Mouse (Mus musculus) bone marrow macrophage, adult 2 months (primary cell): ENCODE measurements at regions not wholly inside any gene's neighbourhood (a gene's known extent, or its start where the extent isn't known, plus 50 kb on each side); places are given as distances from the start of the nearest gene placed in this dataset.

Experiments used
- H3K27ac ChIP-seq: 2 replicates; pipeline ENCODE4 v1.5.1; 2012; ENCODE audit warnings: low read depth, low read length; ENCODE audit not compliant: insufficient read depth
- H3K4me1 ChIP-seq: 2 replicates; pipeline ENCODE4 v1.6.1; 2012; ENCODE audit warnings: low read length; ENCODE audit not compliant: control insufficient read depth, insufficient read depth
- H3K4me3 ChIP-seq: 2 replicates; pipeline ENCODE4 v1.5.1; 2012; ENCODE audit warnings: mild to moderate bottlenecking, low read length, moderate library complexity; ENCODE audit not compliant: insufficient read depth
- CTCF ChIP-seq: IDR thresholded peaks from 2 replicates; pipeline ENCODE4 v1.5.1; 2012; ENCODE audit warnings: low read depth, mild to moderate bottlenecking, low read length, moderate library complexity
- POLR2A ChIP-seq: IDR thresholded peaks from 2 replicates; pipeline ENCODE4 v1.6.1; 2012; ENCODE audit warnings: mild to moderate bottlenecking, low read depth, low read length, borderline replicate concordance

DNA sequence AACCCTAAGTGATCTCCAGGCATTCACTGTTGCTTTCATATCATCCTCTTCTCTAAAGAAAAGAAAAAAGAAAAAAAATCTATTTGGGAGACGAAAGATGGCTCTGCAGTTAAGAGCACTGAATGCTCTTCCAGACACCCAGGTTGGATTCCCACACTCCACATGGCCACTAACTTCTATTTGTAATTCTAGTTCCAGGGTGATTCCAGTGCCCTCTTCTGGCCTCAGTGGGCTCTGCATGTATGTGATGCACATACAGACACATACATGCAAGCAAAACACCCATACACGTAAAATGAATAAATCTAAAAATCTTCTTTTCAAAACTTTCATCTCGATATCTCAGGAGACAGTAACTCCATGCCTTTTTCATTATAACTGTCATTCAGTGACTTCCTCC, 502.8 kb downstream of the Rwdd3 start:
- no peak for TF ChIP-seq POLR2A
- TF ChIP-seq CTCF, result no peak
- H3K4me3 ChIP-seq, result no peak overlapping the region
- no peak overlapping the region for H3K27ac ChIP-seq
- H3K4me1 ChIP-seq, result no peaks in the 10 kb centered on the region

DNA sequence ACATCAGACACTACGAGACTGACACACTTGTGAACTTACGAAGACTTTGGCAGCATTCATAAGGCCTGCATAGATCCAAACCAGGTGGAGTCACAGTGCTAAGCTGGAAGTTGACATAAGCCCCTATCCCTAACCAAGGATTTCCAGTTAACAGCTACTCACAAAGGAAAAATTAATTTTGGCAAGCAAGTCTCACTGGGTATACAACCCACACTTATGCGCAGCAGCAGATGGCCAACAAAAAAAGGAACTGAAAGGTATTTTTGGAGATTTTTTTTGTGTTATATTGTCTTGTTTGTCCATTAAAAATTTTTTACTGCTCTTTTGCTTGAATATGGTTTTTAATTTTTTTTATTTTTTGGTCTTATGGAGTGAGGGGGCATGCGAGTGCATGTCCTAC, 509.0 kb downstream of the Rwdd3 start:
- Histone ChIP-seq H3K4me3 (no peak overlapping the region), H3K4me1 (no peaks in the 10 kb centered on the region), H3K27ac (no peak overlapping the region)
- TF ChIP-seq CTCF, result no peak
- no peak for TF ChIP-seq POLR2A

DNA sequence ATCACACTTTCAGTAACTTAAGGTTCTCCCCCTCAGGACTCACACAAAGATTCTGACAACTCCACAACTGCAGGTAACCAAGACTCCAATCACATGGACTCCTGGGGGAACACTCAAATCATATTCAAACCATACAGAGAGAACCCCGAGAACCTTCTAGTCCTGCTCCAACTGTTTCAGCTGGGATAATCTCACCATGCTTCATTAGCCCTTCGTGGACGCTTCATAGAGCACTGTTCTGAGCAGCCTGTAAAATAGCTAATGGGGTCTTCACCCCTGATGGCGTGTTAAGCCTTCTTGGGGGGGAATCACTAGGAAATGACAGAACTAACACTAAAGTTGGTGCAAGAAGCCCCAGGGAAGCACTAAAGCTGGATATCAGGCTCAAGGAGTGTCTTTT, 510.7 kb downstream of the Rwdd3 start:
- Histone ChIP-seq H3K4me1 (no peaks in the 10 kb centered on the region), H3K4me3 (no peak overlapping the region), H3K27ac (no peak overlapping the region)
- TF ChIP-seq CTCF (no peak), POLR2A (no peak)

DNA sequence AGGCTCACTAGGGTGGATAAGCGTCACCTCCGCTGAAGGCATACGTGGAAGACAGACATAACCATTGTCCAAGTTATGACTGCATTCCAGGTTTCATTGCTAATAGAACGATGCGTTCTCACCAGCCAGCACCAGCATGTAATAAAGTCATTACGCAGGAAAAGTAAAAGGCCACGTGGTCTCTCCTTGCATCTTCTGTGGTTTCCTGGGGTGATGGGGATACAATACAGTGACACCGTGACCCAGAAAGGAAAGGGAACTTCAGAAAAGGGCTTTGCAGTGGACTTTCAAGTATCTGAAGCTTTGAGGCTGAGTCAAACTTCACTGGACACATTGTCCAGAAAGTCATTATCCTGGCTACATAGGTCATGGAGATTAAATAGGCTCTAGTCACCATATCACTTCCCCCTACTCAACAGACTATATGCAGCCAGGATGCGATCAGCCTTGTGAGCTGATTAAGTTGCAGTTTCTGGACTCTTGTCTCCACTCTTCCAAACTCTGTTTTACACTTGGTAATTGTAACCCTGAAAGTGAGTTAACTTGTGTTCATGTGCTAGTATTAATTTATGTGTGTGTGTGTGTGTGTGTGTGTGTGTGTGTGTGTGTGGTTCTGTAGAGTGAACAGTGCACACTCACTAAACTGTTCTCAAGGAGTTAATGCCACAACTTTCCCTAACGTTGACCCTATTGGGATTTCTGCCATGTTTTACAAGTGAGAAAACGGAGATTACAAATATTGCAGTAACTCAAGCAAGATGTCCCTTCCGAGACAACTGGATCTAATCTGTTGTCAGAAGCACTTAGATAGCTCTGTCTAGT, 522.2 kb downstream of the Rwdd3 start:
- Histone ChIP-seq H3K4me1 (peaks cover 5% of the 10 kb centered on the region), H3K27ac (no peak overlapping the region), H3K4me3 (no peak overlapping the region)
- TF ChIP-seq POLR2A (no peak), CTCF (no peak)

DNA sequence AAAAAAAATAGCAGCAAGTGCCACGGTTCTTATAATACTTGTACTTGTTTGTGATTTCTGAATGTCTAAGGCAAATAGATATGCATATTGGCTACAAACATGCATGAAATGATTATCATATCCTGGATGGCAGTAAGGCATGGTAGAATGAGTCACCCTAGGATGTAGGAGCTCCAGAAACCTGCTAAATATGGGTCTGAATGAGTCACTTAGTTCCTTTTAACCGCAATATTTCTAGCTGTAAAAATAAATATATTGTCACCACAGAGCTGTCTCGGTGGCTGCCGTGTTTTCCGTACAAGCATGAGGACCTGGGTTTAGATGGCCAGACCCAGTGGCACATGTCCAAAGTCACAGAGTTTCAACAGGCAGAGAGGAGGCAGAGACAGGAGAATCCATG, 523.1 kb downstream of the Rwdd3 start:
- TF ChIP-seq POLR2A (no peak), CTCF (no peak)
- Histone ChIP-seq H3K27ac (no peak overlapping the region), H3K4me3 (no peak overlapping the region), H3K4me1 (peaks cover 5% of the 10 kb centered on the region)

DNA sequence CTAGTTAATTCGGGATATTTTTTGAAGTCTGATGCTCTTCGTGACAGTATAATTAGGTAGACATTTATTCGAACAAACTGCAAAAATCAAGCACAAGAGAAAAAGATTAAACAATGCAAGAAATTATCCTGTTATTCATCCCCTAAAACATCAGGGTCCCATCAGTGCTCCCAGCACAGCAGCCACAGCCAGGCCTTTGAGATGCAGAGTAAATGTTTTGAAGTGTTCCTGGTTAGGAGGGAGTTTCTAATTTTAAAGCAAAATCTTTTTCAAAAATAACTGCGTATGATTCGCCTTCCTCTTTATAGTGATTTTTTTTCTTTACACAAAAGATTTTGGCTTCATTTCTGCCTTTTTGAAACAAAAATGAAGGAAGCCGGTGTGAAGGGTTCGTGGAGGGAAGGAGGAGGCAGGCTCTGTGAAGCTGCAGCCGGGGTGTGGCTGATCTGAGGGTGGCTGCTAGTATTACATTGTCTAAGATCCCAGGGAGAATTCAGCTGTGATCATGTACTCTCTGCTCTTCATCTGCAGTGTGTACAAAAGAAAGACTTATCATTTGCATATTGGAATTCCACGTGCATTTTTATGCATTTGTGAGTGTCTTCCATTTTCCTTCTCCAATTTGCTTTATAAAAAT, 534.7 kb downstream of the Rwdd3 start:
- Histone ChIP-seq H3K4me3 (no peak overlapping the region), H3K4me1 (no peaks in the 10 kb centered on the region), H3K27ac (no peak overlapping the region)
- TF ChIP-seq POLR2A (no peak), CTCF (no peak)

DNA sequence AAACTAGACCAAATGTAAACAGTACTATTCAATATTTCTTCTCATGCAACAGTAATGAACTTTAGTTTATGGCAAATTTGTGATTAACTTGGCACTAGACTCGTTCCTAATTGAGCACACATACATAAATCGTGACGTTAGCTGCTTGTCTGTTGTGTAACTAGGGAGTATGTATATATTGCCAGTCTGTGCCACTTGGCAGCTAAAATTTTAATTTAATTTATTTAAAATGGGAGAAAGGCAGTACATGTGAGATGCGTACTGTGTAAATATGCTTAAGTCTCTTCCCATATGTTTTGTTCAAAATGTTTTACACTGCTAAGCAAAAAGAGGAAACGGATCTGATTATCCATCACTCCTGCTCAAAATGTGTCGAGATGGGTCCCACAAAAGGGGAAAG, 553.1 kb downstream of the Rwdd3 start:
- TF ChIP-seq POLR2A (no peak), CTCF (no peak)
- H3K4me1 ChIP-seq, result no peaks in the 10 kb centered on the region
- no peak overlapping the region for H3K4me3 ChIP-seq
- H3K27ac ChIP-seq, result no peak overlapping the region

DNA sequence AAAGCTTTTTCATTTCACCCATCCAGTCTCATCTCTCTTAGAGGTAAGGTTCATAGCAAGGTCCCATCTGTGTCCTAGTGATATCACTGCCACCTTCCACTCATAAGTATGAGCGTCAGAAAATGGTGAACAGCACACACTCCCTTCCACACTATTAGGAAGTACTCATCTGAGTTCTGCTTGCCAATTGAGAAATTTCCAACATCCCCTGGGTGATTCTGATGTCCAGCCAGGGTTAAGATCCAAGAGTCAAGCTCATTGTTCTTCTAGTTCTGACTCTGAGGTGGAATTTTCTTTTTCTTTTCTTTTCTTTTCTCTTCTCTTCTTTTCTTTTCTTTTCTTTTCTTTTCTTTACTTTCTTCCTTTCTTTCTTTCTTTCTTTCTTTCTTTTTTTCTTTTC, 577.3 kb downstream of the Rwdd3 start:
- H3K4me1 ChIP-seq, result no peaks in the 10 kb centered on the region
- no peak overlapping the region for H3K4me3 ChIP-seq
- H3K27ac ChIP-seq, result no peak overlapping the region
- TF ChIP-seq POLR2A, result no peak
- no peak for TF ChIP-seq CTCF

DNA sequence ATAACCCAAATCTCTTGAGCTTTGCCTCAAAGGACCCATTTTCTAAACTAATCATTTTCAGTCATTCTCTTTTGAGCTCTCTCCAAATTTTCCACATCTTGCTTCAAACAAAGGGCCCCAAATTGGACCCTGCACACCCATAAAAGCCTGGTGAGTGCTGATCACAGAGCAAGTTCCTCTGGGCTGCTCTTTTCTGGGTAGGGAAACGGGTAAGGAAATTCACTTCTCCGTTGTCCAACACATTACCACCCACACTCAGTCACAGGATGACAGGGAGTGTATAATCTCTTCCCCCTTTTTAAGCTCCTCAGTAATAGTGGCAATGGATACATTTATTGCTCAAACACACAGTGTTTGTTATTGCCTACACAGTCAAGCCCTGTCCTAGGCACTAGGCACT, 580.3 kb downstream of the Rwdd3 start:
- Histone ChIP-seq H3K4me3 (no peak overlapping the region), H3K27ac (no peak overlapping the region)
- TF ChIP-seq POLR2A (no peak), CTCF (no peak)

DNA sequence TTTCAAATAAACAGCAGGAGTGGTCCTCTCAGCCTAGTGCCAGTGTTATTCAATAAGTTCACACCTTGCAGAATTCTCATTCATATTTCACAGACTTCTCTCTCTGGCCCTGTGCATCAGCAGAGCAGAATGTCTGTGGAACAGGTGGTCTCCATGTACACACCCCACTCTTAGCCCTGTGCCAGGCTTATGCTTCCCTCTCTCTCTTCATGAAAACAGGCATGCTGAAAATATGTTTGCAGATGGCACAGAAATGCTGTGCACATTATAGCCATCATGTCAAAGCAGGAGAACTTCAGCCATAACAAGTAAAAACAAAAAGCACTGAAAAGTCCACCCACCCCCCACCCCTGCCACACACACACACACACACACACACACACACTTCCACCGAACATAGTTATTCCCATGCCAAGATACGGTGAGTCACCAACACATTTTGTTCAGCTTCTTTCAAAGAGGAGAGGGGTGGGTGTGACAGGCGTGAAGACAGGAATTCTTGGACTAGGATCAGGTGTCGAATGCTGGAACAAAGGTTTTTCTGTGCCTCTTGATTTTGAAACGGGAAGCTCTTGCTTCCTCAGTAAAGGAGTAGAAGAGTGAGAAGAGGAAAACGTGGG, 600.6 kb downstream of the Rwdd3 start:
- Histone ChIP-seq H3K4me1 (no peaks in the 10 kb centered on the region), H3K4me3 (no peak overlapping the region), H3K27ac (no peak overlapping the region)
- TF ChIP-seq POLR2A, result no peak
- no peak for TF ChIP-seq CTCF

More for the DNA sequence above, 580.3 kb downstream of the Rwdd3 start:
- H3K4me1 ChIP-seq, result no peaks in the 10 kb centered on the region
